Mouse (Mus musculus): ENCODE results near the gene Stil. TPM values are rescaled to one million over a fixed set of nuclear protein-coding genes. Genes with fewer than 3 reads are reported as not detected.

The Stil gene
- total and polyA plus RNA-seq, 3 experiments = 8.1 to 11.8 (median 9.0) TPM

- TF ChIP-seq SMC3 (IDR thresholded peaks at IDR 0.05; ENCODE audit: low read depth, low read length) (no peak), UBTF (IDR thresholded peaks at IDR 0.05; ENCODE audit: low read depth, low read length) (no peak), POLR2A (IDR thresholded peaks at IDR 0.05; ENCODE audit: low read depth, low read length) (no peak), MAFK (IDR thresholded peaks at IDR 0.05; ENCODE audit: insufficient replicate concordance, low read length) (no peak), SIN3A (IDR thresholded peaks at IDR 0.05; ENCODE audit: low read length) (no peak), CHD2 (IDR thresholded peaks at IDR 0.05; ENCODE audit: low read length) (no peak), USF1 (IDR thresholded peaks at IDR 0.05; ENCODE audit: low read depth, low read length) (no peak)
- no peak overlapping the region for H3K4me3 ChIP-seq (replicated peaks in 1 of 3; ENCODE audit: low read depth in 2 of 3, low read length in 2 of 3, poor library complexity in 1 of 3)
- no peak overlapping the region for H3K4me2 ChIP-seq (ENCODE audit: insufficient read depth, low read depth, poor library complexity, severe bottlenecking)
- no peak overlapping the region for H3K27ac ChIP-seq (ENCODE audit: insufficient read depth, low read depth)
- dilution Hi-C loops (cut with MboI; ENCODE audit: extremely low pct_ligation_motif_present, extremely low pct_unique_long_range_greater_than_20kb, low sequenced_read_pairs) = no loop called here
- DNase-seq (ENCODE audit: extremely low read depth) = no peak
- no peaks in the 10 kb centered on the region for H3K79me2 ChIP-seq (replicated peaks; ENCODE audit: control insufficient read depth, extremely low read depth, insufficient read depth, poor library complexity, severe bottlenecking)
- no peaks in the 10 kb centered on the region for H3K27me3 ChIP-seq (replicated peaks)
- H3K9me3 ChIP-seq (replicated peaks; ENCODE audit: low read length) = no peaks in the 10 kb centered on the region
- H3K36me3 ChIP-seq (replicated peaks in 1 of 2; ENCODE audit: control insufficient read depth in 1 of 2, insufficient read depth in 1 of 2, low read length in 1 of 2) = no peaks in the 10 kb centered on the region
- in situ Hi-C loops (cut with MboI; ENCODE audit: low pct_ligation_motif_present, low pct_unique_long_range_greater_than_20kb, low sequenced_read_pairs) = no loop called here
- H3K9ac ChIP-seq (ENCODE audit: insufficient read depth, low read depth) = no peak overlapping the region
- H3K4me1 ChIP-seq (ENCODE audit: control insufficient read depth in 1 of 2, insufficient read depth in 2 of 2) = peaks cover 0 to 5% of the 10 kb centered on the region in 2 experiments; a peak in 1 of 4 replicates
Observed at GRCm38 (mm10) chr4:114953172-114953571, 46.8 kb upstream of the Stil start.

- H3K27ac ChIP-seq (ENCODE audit: insufficient read depth, low read depth) = no peak overlapping the region
- peaks cover 2 to 18% of the 10 kb centered on the region in 2 experiments for H3K36me3 ChIP-seq (replicated peaks in 1 of 2; ENCODE audit: control insufficient read depth in 1 of 2, insufficient read depth in 1 of 2, low read length in 1 of 2)
- H3K4me2 ChIP-seq (ENCODE audit: insufficient read depth, low read depth, poor library complexity, severe bottlenecking) = no peak overlapping the region
- no peaks in the 10 kb centered on the region for H3K9me3 ChIP-seq (replicated peaks; ENCODE audit: low read length)
- no peak for DNase-seq (ENCODE audit: extremely low read depth)
- no peaks in the 10 kb centered on the region for H3K79me2 ChIP-seq (replicated peaks; ENCODE audit: control insufficient read depth, extremely low read depth, insufficient read depth, poor library complexity, severe bottlenecking)
- peaks cover 0 to 5% of the 10 kb centered on the region in 2 experiments; a peak in 1 of 4 replicates for H3K4me1 ChIP-seq (ENCODE audit: control insufficient read depth in 1 of 2, insufficient read depth in 2 of 2)
- dilution Hi-C loops (cut with MboI; ENCODE audit: extremely low pct_ligation_motif_present, extremely low pct_unique_long_range_greater_than_20kb, low sequenced_read_pairs) = no loop called here
- no peak overlapping the region for H3K4me3 ChIP-seq (replicated peaks in 1 of 3; ENCODE audit: low read depth in 2 of 3, low read length in 2 of 3, poor library complexity in 1 of 3)
- no peaks in the 10 kb centered on the region for H3K27me3 ChIP-seq (replicated peaks)
- TF ChIP-seq POLR2AphosphoS2 (IDR thresholded peaks at IDR 0.05; ENCODE audit: low read depth, low read length) (0 out of 2 replicates have a peak, but pooled peaks have one; percentile 8), RAD21 (IDR thresholded peaks at IDR 0.05; ENCODE audit: low read depth, low read length) (no peak)
- in situ Hi-C loops (cut with MboI; ENCODE audit: low pct_ligation_motif_present, low pct_unique_long_range_greater_than_20kb, low sequenced_read_pairs) = no loop called here
- no peak overlapping the region for H3K9ac ChIP-seq (ENCODE audit: insufficient read depth, low read depth)
Observed at GRCm38 (mm10) chr4:114957403-114957802, 42.6 kb upstream of the Stil start.

GRCm38 (mm10) chr4:114958231-114958630, 41.7 kb upstream of the Stil start:
- Histone ChIP-seq H3K9me3 (replicated peaks; ENCODE audit: low read length) (no peaks in the 10 kb centered on the region), H3K4me2 (ENCODE audit: insufficient read depth, low read depth, poor library complexity, severe bottlenecking) (no peak overlapping the region), H3K27ac (ENCODE audit: insufficient read depth, low read depth) (no peak overlapping the region), H3K4me3 (replicated peaks in 1 of 3; ENCODE audit: low read depth in 2 of 3, low read length in 2 of 3, poor library complexity in 1 of 3) (no peak overlapping the region), H3K27me3 (replicated peaks) (no peaks in the 10 kb centered on the region), H3K9ac (ENCODE audit: insufficient read depth, low read depth) (no peak overlapping the region), H3K79me2 (replicated peaks; ENCODE audit: control insufficient read depth, extremely low read depth, insufficient read depth, poor library complexity, severe bottlenecking) (no peaks in the 10 kb centered on the region), H3K4me1 (ENCODE audit: control insufficient read depth in 1 of 2, insufficient read depth in 2 of 2) (peaks cover 0 to 5% of the 10 kb centered on the region in 2 experiments; a peak in 1 of 4 replicates), H3K36me3 (replicated peaks in 1 of 2; ENCODE audit: control insufficient read depth in 1 of 2, insufficient read depth in 1 of 2, low read length in 1 of 2) (peaks cover 8 to 27% of the 10 kb centered on the region in 2 experiments)
- in situ Hi-C loops (cut with MboI; ENCODE audit: low pct_ligation_motif_present, low pct_unique_long_range_greater_than_20kb, low sequenced_read_pairs) (no loop called here), dilution Hi-C loops (cut with MboI; ENCODE audit: extremely low pct_ligation_motif_present, extremely low pct_unique_long_range_greater_than_20kb, low sequenced_read_pairs) (no loop called here)
- TF ChIP-seq POLR2AphosphoS2 (IDR thresholded peaks at IDR 0.05; ENCODE audit: low read depth, low read length) = no peak
- TF ChIP-seq MAZ (IDR thresholded peaks at IDR 0.05; ENCODE audit: low read depth, low read length) = no peak
- no peak for TF ChIP-seq KAT2A (IDR thresholded peaks at IDR 0.05; ENCODE audit: insufficient replicate concordance, low read length)
- TF ChIP-seq USF1 (IDR thresholded peaks at IDR 0.05; ENCODE audit: low read depth, low read length) = no peak
- TF ChIP-seq MXI1 (IDR thresholded peaks at IDR 0.05; ENCODE audit: low read depth, low read length) = no peak
- TF ChIP-seq CTCF (conservative IDR thresholded peaks at IDR 0.05 in 1 of 2, IDR thresholded peaks at IDR 0.05 in 1 of 2; ENCODE audit: low read depth in 2 of 2, low read length in 2 of 2) = no peak
- no peak for TF ChIP-seq NRF1 (IDR thresholded peaks at IDR 0.05; ENCODE audit: low read depth, low read length)
- TF ChIP-seq PAX5 (IDR thresholded peaks at IDR 0.05; ENCODE audit: low read length) = no peak
- no peak for DNase-seq (ENCODE audit: extremely low read depth)
